Mouse (Mus musculus): ENCODE measurements around the gene Gm9817. TPM values are rescaled to one million over a fixed set of nuclear protein-coding genes. Genes with fewer than 3 reads are reported as not detected.

Gm9817 gene
- total RNA-seq, 2 experiments from 2014 or later = 0.21 to 0.37 TPM

- DNase-seq (ENCODE audit: low spot score in 2 of 2) = no peak
Observed at GRCm38 (mm10) chr13:45088796-45089221, 10.3 kb downstream of the Gm9817 start.

GRCm38 (mm10) chr13:45089846-45090245, 11.4 kb downstream of the Gm9817 start:
- DNase-seq (ENCODE audit: low spot score in 2 of 2) = no peak

DNA sequence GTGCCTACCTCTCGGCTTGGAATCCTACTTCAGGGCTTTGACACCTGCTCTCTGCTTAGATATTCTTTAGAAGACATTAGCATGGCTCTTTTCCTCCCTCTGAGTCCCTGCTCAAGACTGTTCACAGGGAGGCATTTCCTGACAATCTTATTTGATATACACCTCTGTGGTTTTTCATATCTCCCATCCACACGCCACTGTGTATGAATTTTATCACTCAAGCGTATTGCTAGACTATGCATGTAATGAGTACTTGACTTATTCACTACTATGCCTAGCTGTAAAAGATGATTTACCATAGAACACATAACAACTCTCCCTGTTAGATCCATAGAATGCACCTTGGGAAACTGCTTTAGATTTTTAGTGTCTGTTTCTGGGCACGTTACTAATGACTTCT, 14.3 kb downstream of the Gm9817 start:
- DNase-seq (ENCODE audit: low spot score in 2 of 2) = no peak

GRCm38 (mm10) chr13:45095028-45095427, 16.5 kb downstream of the Gm9817 start:
- DNase-seq (ENCODE audit: low spot score in 2 of 2) = no peak

- no peak for DNase-seq (ENCODE audit: low spot score in 2 of 2)
Observed at GRCm38 (mm10) chr13:45099582-45100229, 21.2 kb downstream of the Gm9817 start.

GRCm38 (mm10) chr13:45106480-45106879, 28.0 kb downstream of the Gm9817 start:
- DNase-seq (ENCODE audit: low spot score in 2 of 2) = no peak

- DNase-seq (ENCODE audit: low spot score in 2 of 2) = no peak
Observed at GRCm38 (mm10) chr13:45108851-45109390, 30.4 kb downstream of the Gm9817 start.

DNA sequence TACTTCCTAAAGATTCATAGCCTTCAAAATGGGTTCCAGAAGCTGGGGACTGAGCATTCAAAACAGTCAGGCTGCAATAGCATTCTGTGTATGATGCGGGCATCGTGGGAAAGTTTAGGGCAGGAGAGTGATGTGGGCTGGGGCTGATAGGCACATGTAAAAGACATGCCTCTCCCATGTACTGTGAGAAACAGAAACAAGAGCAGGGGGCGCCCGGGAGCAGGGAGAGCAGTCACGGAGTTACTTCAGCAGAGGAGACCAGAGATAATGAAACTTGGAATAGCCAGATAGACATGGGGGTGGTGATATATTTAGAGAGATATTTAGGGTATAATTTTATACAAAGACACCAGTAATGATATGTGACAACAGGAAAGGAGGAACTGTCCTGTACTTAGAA, 39.9 kb downstream of the Gm9817 start:
- no peak for DNase-seq (ENCODE audit: low spot score in 2 of 2)

- no peak for DNase-seq (ENCODE audit: low spot score in 2 of 2)
Observed at GRCm38 (mm10) chr13:45118822-45119221, 40.3 kb downstream of the Gm9817 start.

Other genes starting within 250 kb of the Gm9817 start
- gene Dtnbp1, start 76.5 kb upstream of the Gm9817 start, total RNA-seq (2021) = 10 to 100 TPM; 35.2 to 37.5 TPM